Mouse (Mus musculus) heart, postnatal 0 days (tissue): Measurements from ENCODE around the gene Gm973.

Experiments
- CTCF ChIP-seq: IDR thresholded peaks from 2 replicates; pipeline ENCODE4 v1.5.1; 2016; ENCODE audit warnings: antibody characterized with exemption, control low read depth, low read depth
- EP300 ChIP-seq: IDR thresholded peaks from 2 replicates; pipeline ENCODE4 v1.6.1; 2016; ENCODE audit warnings: antibody characterized with exemption, low read depth

GRCm38 (mm10) chr1:59619201-59619600, 103.1 kb downstream of the Gm973 start:
- TF ChIP-seq CTCF (no peak), EP300 (no peak)
